Mouse (Mus musculus) neural tube, embryonic 12.5 days (tissue): Measurements from ENCODE around the gene Rfx8. TPM values are rescaled to one million over a fixed set of nuclear protein-coding genes. Genes with fewer than 3 reads are reported as not detected.

Source experiments
- ATAC-seq: fragments of 200-750 bp; cut with Nextera tagmentation; 2 replicates; pipeline ENCODE4 v1.8.0; 2017; ENCODE audit warnings: low read depth, mild to moderate bottlenecking, moderate TSS enrichment, moderate library complexity; ENCODE audit not compliant: low FRiP score
- H3K27ac ChIP-seq: fragments of 300-500 bp; sonication (generic); 2 replicates; pipeline ENCODE4 v1.5.1; 2016
- H3K27me3 ChIP-seq: fragments of 300-500 bp; sonication (generic); replicated peaks from 2 replicates; pipeline ENCODE4 v1.6.1; 2016; ENCODE audit warnings: mild to moderate bottlenecking
- H3K36me3 ChIP-seq: fragments of 300-500 bp; sonication (generic); 2 replicates; pipeline ENCODE4 v1.6.1; 2016; ENCODE audit warnings: mild to moderate bottlenecking
- H3K4me1 ChIP-seq: fragments of 300-500 bp; sonication (generic); 2 replicates; pipeline ENCODE4 v1.6.1; 2016
- H3K4me2 ChIP-seq: fragments of 300-500 bp; sonication (generic); replicated peaks from 2 replicates; pipeline ENCODE4 v1.6.1; 2016; ENCODE audit warnings: mild to moderate bottlenecking
- H3K4me3 ChIP-seq: fragments of 300-500 bp; sonication (generic); 2 replicates; pipeline ENCODE4 v1.5.1; 2016
- H3K9ac ChIP-seq: fragments of 300-500 bp; sonication (generic); 2 replicates; pipeline ENCODE4 v1.6.1; 2016; ENCODE audit warnings: mild to moderate bottlenecking
- H3K9me3 ChIP-seq: fragments of 300-500 bp; sonication (generic); 2 replicates; pipeline ENCODE4 v1.6.1; 2016; ENCODE audit warnings: mild to moderate bottlenecking
- WGBS: fragments of 180-500 bp; shearing (Covaris S2); methylation state at CpG from one replicate; pipeline ENCODE4 v1.1.7; 2016; 5-methylcytosine and 5-hydroxymethylcytosine counted together
- polyA plus RNA-seq: library from polyadenylated mRNA; unstranded; fragments of >200 nt; fragmentation: Nextera tagmentation; extraction: Ambion mirVana; gene quantifications from 2 replicates; pipeline ENCODE4 v1.2.1, GENCODE M21; 2016

Gene Rfx8
- polyA plus RNA-seq, 1 experiment from 2014 or later, result not detected

DNA sequence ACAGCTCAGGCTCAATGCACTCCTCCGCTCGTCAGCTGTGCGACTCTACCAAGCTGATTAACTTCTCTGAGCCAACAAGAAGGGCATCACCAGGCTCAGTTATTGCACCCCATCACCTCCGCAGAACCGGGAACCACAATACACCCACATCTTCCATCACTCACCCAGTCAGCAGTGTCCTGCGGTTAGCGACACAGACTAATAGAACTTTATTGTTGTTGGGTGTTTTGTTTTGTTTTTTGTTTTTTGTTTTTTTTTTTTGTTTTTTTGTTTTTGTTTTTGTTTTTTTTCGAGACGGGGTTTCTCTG lies 69.6 kb downstream of the Rfx8 start, which contains the start of gene Creg2:
Gene Creg2 (minus strand): TSS at position 234 of the 308 bp plus-strand sequence.
- peak within 1 kb of the TSS; percentile 57 for H3K4me3 ChIP-seq
- H3K36me3 ChIP-seq, result no peaks in the 10 kb centered on the region
- H3K27ac ChIP-seq, result no peak within 1 kb of the TSS
- peaks cover 15% of the 10 kb centered on the region; the same call in 1 of the 2 replicates for H3K4me1 ChIP-seq
- no peaks in the 10 kb centered on the region for H3K9me3 ChIP-seq
- ATAC-seq, result no peak
- H3K9ac ChIP-seq, result peak within 1 kb of the TSS; percentile 64
- H3K27me3 ChIP-seq, result peaks cover 10% of the 10 kb centered on the region; the same call in 1 of the 2 replicates
- peak within 1 kb of the TSS; percentile 94 for H3K4me2 ChIP-seq
- WGBS, result 40% methylated on average over 9 of the region's 9 CpGs

DNA sequence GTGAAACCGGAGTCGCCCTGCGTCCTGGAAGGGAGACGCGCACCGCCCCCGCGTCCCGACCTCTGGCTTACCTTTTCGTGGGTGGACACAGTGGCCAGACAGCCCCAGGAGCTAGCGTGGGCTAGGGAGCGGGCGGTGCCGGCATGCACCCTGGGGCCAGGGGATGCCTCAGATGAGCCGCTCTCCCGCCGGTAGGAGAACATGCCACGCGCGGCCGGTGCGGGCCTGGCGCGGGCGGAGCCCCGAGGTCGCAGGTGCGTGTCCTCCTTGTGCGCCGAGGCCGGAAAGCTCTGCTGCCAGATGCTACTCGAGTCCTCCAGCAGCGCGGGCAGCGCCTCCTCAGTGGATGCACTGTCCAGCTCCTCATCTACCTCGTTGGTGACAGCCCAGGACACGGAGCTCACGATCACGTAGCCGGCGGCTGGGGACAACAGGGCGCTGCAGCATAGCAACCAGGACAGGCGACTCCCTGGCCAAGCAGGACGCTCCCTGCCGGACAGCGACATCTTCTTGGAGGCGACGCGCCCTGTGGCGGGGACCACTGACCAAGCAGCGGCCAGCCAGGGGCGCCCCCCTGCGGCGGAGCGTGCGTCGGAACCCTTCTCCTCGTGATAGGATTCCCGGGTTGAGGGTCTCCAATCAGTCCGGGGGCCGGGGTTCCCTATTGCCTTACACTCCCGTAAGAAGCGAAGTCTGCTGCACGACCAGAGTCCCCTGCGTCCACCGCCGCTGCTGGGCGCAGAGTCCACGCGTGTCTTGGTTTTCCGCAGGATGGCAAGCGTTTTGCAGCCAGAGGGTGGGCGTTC lies 70.2 kb downstream of the Rfx8 start:
- Histone ChIP-seq H3K9ac (peak overlapping the region; percentile 64), H3K27me3 (peaks cover 10% of the 10 kb centered on the region; the same call in 1 of the 2 replicates), H3K4me1 (peaks cover 15% of the 10 kb centered on the region; the same call in 1 of the 2 replicates), H3K9me3 (no peaks in the 10 kb centered on the region), H3K4me2 (peak overlapping the region; percentile 94), H3K4me3 (peak overlapping the region; percentile 57), H3K36me3 (no peaks in the 10 kb centered on the region), H3K27ac (no peak overlapping the region)
- 1% methylated on average over 72 of the region's 73 CpGs for WGBS
- ATAC-seq, result peak; percentile 74

DNA sequence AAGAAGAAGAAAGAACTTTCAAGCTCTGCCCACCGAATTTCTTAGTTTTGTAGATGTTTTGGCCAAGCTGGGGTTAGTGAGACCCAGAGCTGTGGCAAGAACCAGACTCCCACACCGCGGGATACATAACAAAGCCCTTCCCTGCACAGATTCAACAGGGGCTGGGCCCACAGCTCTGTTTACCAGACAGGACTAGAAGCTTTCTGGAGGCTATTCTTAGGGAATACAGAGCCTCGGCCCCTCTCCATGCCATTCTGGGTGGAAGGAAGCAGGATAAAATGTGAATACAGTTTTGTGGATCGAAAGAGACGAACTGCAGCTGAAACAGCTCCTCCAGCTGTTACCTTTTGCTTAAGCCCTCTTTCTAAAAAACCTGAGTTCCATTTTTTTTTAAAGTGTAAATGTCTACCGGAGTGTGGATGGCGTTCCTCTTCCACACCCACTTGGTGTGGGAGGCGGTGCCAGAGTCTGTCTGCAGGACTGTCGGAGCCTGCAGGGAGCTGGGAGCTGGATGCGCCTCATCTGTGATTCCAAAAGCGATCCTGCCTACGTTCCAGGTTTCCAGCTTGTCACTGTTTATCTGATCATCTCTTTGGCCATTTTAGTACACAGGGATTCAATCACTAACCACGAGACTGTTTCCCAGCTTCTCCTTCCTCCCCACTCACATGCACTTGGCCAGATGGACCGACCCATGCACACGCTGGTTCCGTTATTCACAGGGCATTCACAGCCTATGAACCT lies 70.9 kb downstream of the Rfx8 start:
- H3K9me3 ChIP-seq, result no peaks in the 10 kb centered on the region
- ATAC-seq, result peak; percentile 21; the same call in 1 of the 2 replicates
- H3K4me3 ChIP-seq, result peak overlapping the region; percentile 57
- H3K36me3 ChIP-seq, result no peaks in the 10 kb centered on the region
- no peak overlapping the region for H3K27ac ChIP-seq
- peaks cover 15% of the 10 kb centered on the region; the same call in 1 of the 2 replicates for H3K4me1 ChIP-seq
- H3K9ac ChIP-seq, result peak overlapping the region; percentile 64
- WGBS, result 22% methylated on average over 17 of the region's 17 CpGs
- H3K27me3 ChIP-seq, result peaks cover 10% of the 10 kb centered on the region; the same call in 1 of the 2 replicates
- H3K4me2 ChIP-seq, result peak overlapping the region; percentile 94

DNA sequence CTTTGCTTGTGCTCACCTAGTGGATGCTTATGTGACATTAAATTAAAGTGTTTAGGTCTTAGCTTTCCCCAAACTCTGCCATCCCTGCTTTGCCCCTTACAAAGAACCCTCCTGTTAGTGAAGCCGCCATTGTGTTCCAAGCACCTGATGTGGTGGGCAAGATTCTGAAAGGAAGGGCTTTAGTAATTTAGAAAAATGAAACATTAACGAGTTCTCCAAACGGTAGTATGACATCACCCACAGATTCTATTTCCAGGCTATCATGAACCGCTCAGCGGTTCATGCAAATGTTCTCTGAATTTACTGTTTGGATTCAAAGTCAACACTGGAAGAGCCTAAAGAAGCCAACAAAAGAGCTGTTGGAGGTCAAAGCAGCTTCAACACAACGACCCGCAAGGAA lies 72.2 kb downstream of the Rfx8 start:
- Histone ChIP-seq H3K27me3 (peaks cover 10% of the 10 kb centered on the region; the same call in 1 of the 2 replicates), H3K4me2 (no peak overlapping the region), H3K9me3 (no peaks in the 10 kb centered on the region), H3K9ac (no peak overlapping the region), H3K36me3 (no peaks in the 10 kb centered on the region), H3K4me1 (peaks cover 15% of the 10 kb centered on the region; the same call in 1 of the 2 replicates), H3K27ac (no peak overlapping the region), H3K4me3 (no peak overlapping the region)
- no peak for ATAC-seq
- 84% methylated on average over 7 of the region's 7 CpGs for WGBS

DNA sequence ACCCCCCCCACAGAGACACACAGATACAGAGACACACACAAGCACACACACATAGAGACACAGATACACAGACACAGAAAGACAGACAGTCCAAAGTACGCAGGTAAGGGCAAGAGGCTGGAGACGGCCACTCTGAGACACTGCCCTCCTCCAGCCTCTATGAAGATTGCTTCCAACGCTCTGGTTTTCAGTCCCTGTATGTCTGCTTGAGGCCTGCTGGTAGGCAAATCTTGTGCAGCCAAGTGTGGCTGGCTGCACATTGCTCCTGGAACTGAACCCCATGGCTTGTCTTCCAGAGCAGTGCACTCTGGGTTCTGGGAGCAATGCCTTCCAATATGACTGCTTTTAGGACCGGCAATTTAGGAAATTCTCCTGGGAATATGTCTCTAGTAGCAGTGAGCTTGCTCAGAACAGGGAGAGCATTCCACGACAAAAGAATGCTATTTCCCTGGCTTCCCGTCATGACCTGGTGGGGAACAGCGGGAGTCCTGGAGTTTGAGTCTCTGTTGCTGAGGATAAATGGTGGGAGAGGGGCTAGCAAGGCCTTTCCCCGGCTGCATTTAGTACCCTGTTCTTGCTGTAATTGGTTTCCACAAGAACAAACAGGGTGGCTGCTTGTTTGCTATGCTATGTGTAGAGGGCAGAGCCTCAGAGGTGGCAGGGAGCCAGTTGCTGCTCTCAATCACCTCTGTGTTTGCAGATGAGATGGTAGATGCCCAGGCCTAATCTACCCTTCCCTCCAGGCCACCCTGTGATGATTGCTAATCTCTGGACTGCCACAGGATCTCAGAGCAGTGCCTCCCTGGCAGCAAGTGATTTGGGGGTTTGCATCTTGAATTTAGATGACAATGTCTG lies 74.7 kb downstream of the Rfx8 start:
- Histone ChIP-seq H3K9me3 (no peaks in the 10 kb centered on the region), H3K9ac (no peak overlapping the region), H3K4me2 (no peak overlapping the region), H3K36me3 (no peaks in the 10 kb centered on the region), H3K27me3 (peaks cover 7% of the 10 kb centered on the region; the same call in 1 of the 2 replicates), H3K4me3 (no peak overlapping the region), H3K27ac (no peak overlapping the region), H3K4me1 (peaks cover 14% of the 10 kb centered on the region; the same call in 1 of the 2 replicates)
- ATAC-seq, result 0 out of 2 replicates have a peak, but pooled peaks have one; percentile 33
- WGBS, result 36% methylated on average over 8 of the region's 8 CpGs

DNA sequence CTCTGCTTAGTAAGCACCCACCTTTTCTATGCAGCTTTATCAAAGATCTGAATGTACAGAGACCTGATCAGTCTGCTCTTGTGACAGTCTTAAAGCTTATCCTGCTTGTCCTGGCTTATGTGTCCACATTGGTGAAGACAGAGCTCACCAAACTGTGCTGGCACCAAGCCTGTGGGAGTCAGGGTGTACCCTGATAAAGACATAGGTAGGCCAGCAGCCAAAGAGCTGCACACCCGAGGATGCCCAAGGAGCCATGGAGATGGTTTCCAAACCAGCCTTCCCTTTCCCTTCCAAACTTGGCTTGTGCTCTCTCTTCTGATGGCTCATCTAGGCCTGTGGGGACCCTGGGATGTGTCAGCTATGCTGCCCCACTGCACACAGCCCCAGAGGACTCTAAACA lies 76.5 kb downstream of the Rfx8 start:
- WGBS, result 72% methylated on average over 1 of the region's 1 CpGs
- Histone ChIP-seq H3K4me2 (no peak overlapping the region), H3K9ac (no peak overlapping the region)

DNA sequence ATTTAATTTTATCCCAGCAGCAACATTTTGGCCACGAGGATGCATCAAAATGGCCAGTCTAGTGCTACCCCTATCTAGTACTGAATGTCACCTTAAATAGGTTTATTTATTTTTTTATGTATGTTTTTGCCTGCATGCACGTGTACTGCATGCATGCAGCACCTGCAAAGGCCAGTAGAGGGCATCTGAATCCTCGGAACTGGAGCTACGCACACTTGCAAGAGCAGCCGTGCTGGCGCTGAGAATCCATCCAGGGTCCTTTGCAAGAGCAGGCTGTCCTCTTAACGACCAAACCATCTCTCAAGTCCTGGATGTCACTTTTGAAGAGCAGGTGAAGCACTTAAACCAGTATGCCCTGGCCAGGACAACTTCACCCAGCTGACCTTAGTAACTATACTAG lies 79.1 kb downstream of the Rfx8 start:
- Histone ChIP-seq H3K9ac (no peak overlapping the region), H3K36me3 (no peaks in the 10 kb centered on the region), H3K27me3 (no peaks in the 10 kb centered on the region), H3K4me2 (no peak overlapping the region), H3K27ac (no peak overlapping the region), H3K9me3 (no peaks in the 10 kb centered on the region), H3K4me3 (no peak overlapping the region), H3K4me1 (0 out of 2 replicates have a peak, but pooled peaks cover under 1% of the 10 kb centered on the region)
- WGBS, result 88% methylated on average over 7 of the region's 7 CpGs
- no peak for ATAC-seq

More for the DNA sequence above, 76.5 kb downstream of the Rfx8 start:
- no peak for ATAC-seq
- H3K27ac ChIP-seq, result no peak overlapping the region
- no peaks in the 10 kb centered on the region for H3K27me3 ChIP-seq
- H3K4me1 ChIP-seq, result no peaks in the 10 kb centered on the region
- no peaks in the 10 kb centered on the region for H3K9me3 ChIP-seq
- no peak overlapping the region for H3K4me3 ChIP-seq
- no peaks in the 10 kb centered on the region for H3K36me3 ChIP-seq

DNA sequence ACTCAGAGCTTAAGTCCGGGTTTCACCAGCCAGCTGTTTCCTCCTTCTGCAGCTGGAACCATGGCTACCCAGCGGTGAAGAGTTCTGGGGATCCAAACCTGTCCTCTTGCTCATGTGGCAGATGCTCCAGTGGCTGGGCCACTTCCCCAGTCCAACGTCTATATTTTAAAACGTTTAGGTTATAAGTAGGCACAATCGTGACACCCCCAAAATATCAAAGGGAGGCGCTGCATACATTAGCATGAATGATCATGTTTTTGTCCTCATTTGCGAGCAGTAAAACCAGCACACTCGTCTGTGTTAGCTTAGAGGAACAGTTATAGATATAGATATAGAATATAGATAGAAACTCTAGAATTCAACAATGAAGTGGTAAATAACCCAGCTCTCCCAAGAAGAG lies 83.7 kb downstream of the Rfx8 start:
- Histone ChIP-seq H3K9ac (no peak overlapping the region), H3K36me3 (no peaks in the 10 kb centered on the region), H3K27ac (no peak overlapping the region), H3K27me3 (no peaks in the 10 kb centered on the region), H3K4me3 (no peak overlapping the region), H3K9me3 (no peaks in the 10 kb centered on the region), H3K4me2 (no peak overlapping the region), H3K4me1 (0 out of 2 replicates have a peak, but pooled peaks cover 3% of the 10 kb centered on the region)
- 64% methylated on average over 8 of the region's 8 CpGs for WGBS
- ATAC-seq, result no peak

DNA sequence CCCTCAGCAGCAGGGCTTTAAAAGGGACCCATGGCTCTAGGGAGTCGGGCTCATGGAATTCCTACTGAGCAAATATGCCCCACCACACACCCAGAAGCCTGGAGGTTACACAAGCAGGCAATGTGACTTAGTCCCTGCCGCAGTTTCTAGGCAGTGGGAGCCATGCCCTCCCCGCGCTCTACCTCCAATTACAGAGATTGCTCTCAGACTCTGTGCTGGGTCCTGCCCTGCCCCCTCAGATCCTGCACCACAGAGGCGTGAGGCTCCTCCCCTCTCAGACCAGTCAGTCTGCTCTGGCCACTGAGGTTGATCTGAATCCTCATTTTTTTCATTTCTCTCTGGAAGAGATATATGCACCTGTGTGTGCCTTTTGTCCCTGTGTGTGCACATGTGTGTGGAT lies 84.1 kb downstream of the Rfx8 start:
- Histone ChIP-seq H3K27ac (no peak overlapping the region), H3K4me3 (no peak overlapping the region)
- ATAC-seq, result 0 out of 2 replicates have a peak, but pooled peaks have one; percentile 75

DNA sequence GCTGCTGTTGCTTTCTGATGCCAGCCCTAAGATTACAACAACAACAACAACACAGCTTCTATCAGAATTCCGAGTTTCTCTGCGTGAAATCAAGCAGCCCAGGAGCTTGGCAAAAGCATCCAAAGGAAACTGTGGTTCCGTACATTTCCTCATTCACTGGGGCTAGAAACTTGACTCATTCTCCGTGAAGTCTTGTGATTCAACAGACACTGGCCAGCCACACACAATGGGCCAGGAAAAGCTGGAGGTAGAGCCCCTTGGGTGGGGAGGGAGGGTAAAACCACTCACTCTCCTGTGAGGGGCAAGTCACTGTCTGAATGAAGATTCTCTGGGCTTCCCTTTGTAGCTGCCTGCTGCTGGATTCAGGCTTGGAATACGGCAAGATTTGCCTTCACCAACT lies 84.6 kb downstream of the Rfx8 start:
- Histone ChIP-seq H3K36me3 (no peaks in the 10 kb centered on the region), H3K9me3 (no peaks in the 10 kb centered on the region), H3K27me3 (no peaks in the 10 kb centered on the region), H3K4me1 (0 out of 2 replicates have a peak, but pooled peaks cover 3% of the 10 kb centered on the region), H3K4me2 (no peak overlapping the region), H3K4me3 (no peak overlapping the region), H3K9ac (no peak overlapping the region), H3K27ac (no peak overlapping the region)
- 32% methylated on average over 5 of the region's 5 CpGs for WGBS
- no peak for ATAC-seq

More for the DNA sequence above, 84.1 kb downstream of the Rfx8 start:
- no peaks in the 10 kb centered on the region for H3K36me3 ChIP-seq
- no peak overlapping the region for H3K4me2 ChIP-seq
- WGBS, result 8% methylated on average over 5 of the region's 5 CpGs
- no peaks in the 10 kb centered on the region for H3K27me3 ChIP-seq
- no peak overlapping the region for H3K9ac ChIP-seq
- H3K4me1 ChIP-seq, result 0 out of 2 replicates have a peak, but pooled peaks cover 3% of the 10 kb centered on the region
- no peaks in the 10 kb centered on the region for H3K9me3 ChIP-seq

DNA sequence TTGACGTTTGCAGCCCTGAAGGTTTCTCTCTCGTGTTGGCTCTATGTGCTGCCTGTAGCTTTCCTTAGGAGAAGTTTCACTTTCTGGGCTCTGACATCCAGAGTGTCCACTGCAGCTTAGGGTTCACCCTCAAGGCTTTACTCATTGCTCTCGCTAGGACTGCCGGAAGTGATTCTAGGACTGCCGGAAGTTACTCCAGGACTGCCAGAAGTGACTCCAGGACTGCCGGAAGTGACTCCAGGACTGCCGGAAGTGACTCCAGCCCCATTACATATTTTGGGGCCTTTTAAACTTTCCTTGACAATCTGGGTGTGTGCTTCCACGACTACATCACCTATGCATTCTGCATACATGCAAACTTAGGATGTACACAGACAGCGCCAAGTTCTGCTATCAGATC lies 92.2 kb downstream of the Rfx8 start:
- no peak overlapping the region for H3K9ac ChIP-seq
- H3K4me1 ChIP-seq, result no peaks in the 10 kb centered on the region
- no peaks in the 10 kb centered on the region for H3K9me3 ChIP-seq
- H3K27ac ChIP-seq, result no peak overlapping the region
- ATAC-seq, result no peak
- H3K27me3 ChIP-seq, result no peaks in the 10 kb centered on the region
- no peak overlapping the region for H3K4me2 ChIP-seq
- H3K4me3 ChIP-seq, result no peak overlapping the region
- no peaks in the 10 kb centered on the region for H3K36me3 ChIP-seq
- WGBS, result 80% methylated on average over 9 of the region's 9 CpGs
